In genomic region chr5:50130202-50130601, GRCm38 (mm10) we compare ENCODE assay signal across 21 mouse cellular contexts.
DNase-seq lines count a peak whose midpoint lies in the region; ATAC-seq and TF ChIP-seq lines count a peak whose summit lies in the region.
"Had no signal": no experiment of that assay in that cellular context is flagged by ENCODE, and none has a peak within 500 bp of the region (broad histone marks: within the 10 kb centered on the region; RNA-seq: fewer than 3 reads in every experiment).

No protein-coding gene starts in this region.

- H3K27me3 ChIP-seq in intestine, embryonic 15.5 days (replicated peaks): no peaks in the 10 kb centered on the region
- H3K27me3 ChIP-seq in intestine, postnatal 0 days (replicated peaks; ENCODE audit: control insufficient read depth, insufficient read depth, low read length): no peaks in the 10 kb centered on the region
- no peaks in the 10 kb centered on the region for H3K27me3 ChIP-seq in liver, embryonic 12.5 days (replicated peaks)
- H3K27me3 ChIP-seq: embryonic facial prominence, embryonic 15.5 days; hindbrain, embryonic 13.5 days had no signal

- no peak overlapping the region for H3K9ac ChIP-seq in intestine, embryonic 15.5 days
- H3K9ac ChIP-seq in intestine, postnatal 0 days (ENCODE audit: low read depth, low read length): no peak overlapping the region
- H3K9ac ChIP-seq in liver, embryonic 12.5 days: 0 out of 2 replicates have a peak overlapping the region, but pooled peaks have one; percentile 27
- H3K9ac ChIP-seq: embryonic facial prominence, embryonic 15.5 days; hindbrain, embryonic 13.5 days had no signal

- ATAC-seq in intestine, embryonic 15.5 days: peak; percentile 76
- ATAC-seq in intestine, postnatal 0 days: no peak
- ATAC-seq in liver, embryonic 12.5 days: peak; percentile 72

- TF ChIP-seq POLR2A in lung, adult 2 months (IDR thresholded peaks at IDR 0.05; ENCODE audit: borderline replicate concordance, extremely low read depth, low read depth, low read length): no peak

- H3K36me3 ChIP-seq in intestine, embryonic 15.5 days: no peaks in the 10 kb centered on the region
- H3K36me3 ChIP-seq in intestine, postnatal 0 days (ENCODE audit: control insufficient read depth, insufficient read depth): no peaks in the 10 kb centered on the region
- H3K36me3 ChIP-seq in liver, embryonic 12.5 days: no peaks in the 10 kb centered on the region
- H3K36me3 ChIP-seq: embryonic facial prominence, embryonic 15.5 days; hindbrain, embryonic 13.5 days had no signal

- H3K27ac ChIP-seq in intestine, embryonic 15.5 days: no peak overlapping the region
- no peak overlapping the region for H3K27ac ChIP-seq in intestine, postnatal 0 days (ENCODE audit: low read depth, low read length)
- peak overlapping the region; percentile 80 for H3K27ac ChIP-seq in liver, embryonic 12.5 days
- H3K27ac ChIP-seq: embryonic facial prominence, embryonic 15.5 days; heart, adult 2 months; hindbrain, embryonic 13.5 days; layer of hippocampus, adult 2 months had no signal

- H3K9me3 ChIP-seq in intestine, embryonic 15.5 days: no peaks in the 10 kb centered on the region
- no peaks in the 10 kb centered on the region for H3K9me3 ChIP-seq in intestine, postnatal 0 days (ENCODE audit: control insufficient read depth)
- H3K9me3 ChIP-seq in liver, embryonic 12.5 days (replicated peaks): no peaks in the 10 kb centered on the region
- H3K9me3 ChIP-seq: embryonic facial prominence, embryonic 15.5 days; hindbrain, embryonic 13.5 days had no signal

- no peak for TF ChIP-seq CTCF in intestine, postnatal 0 days (IDR thresholded peaks at IDR 0.05; ENCODE audit: low read depth)
- no peak for TF ChIP-seq CTCF in lung, adult 2 months (IDR thresholded peaks at IDR 0.05; ENCODE audit: insufficient read depth, low read length)

- no peak overlapping the region for H3K4me2 ChIP-seq in intestine, embryonic 15.5 days (replicated peaks)
- no peak overlapping the region for H3K4me2 ChIP-seq in intestine, postnatal 0 days (replicated peaks; ENCODE audit: low read depth)
- peak overlapping the region; percentile 48 for H3K4me2 ChIP-seq in liver, embryonic 12.5 days
- H3K4me2 ChIP-seq: embryonic facial prominence, embryonic 15.5 days; hindbrain, embryonic 13.5 days had no signal

- peak; percentile 60 for DNase-seq in c-Kit-positive CD71-positive TER-119-positive erythroid progenitor cells, embryonic 14.5 days (ENCODE audit: low spot score)
- DNase-seq in lung, adult 2 months: no peak
- DNase-seq in spleen, postnatal 4 days (ENCODE audit: low spot score in 2 of 2): no peak
- no peak for DNase-seq in heart, adult 9 months (ENCODE audit: low spot score in 2 of 2)
- DNase-seq: adrenal gland, adult 2 months; cerebellum, adult 9-10 months; gastrocnemius, postnatal 25 days; heart, adult 2 months; kidney, adult 8-10 months; kidney, postnatal 10 days; layer of hippocampus, postnatal 36 days; lung, adult 18-20 months; lung, postnatal 14 days; midbrain, embryonic 14.5 days; thymus, postnatal 36 days had no signal

- WGBS in intestine, embryonic 15.5 days: 39% methylated on average over 2 of the region's 2 CpGs
- WGBS in intestine, postnatal 0 days: 23% methylated on average over 2 of the region's 2 CpGs
- WGBS in liver, embryonic 12.5 days (ENCODE audit: insufficient replicate concordance): 26% methylated on average over 2 of the region's 2 CpGs
- 49% methylated on average over 2 of the region's 2 CpGs for WGBS in lung, adult 2 months

- H3K4me1 ChIP-seq in intestine, embryonic 15.5 days (replicated peaks): no peaks in the 10 kb centered on the region
- no peaks in the 10 kb centered on the region; the same call in 1 of the 2 replicates for H3K4me1 ChIP-seq in intestine, postnatal 0 days (replicated peaks; ENCODE audit: control insufficient read depth, insufficient read depth, low read length)
- peaks cover 53% of the 10 kb centered on the region for H3K4me1 ChIP-seq in liver, embryonic 12.5 days
- H3K4me1 ChIP-seq in lung, adult 2 months (ENCODE audit: control insufficient read depth, insufficient read depth, low read length): no peaks in the 10 kb centered on the region
- H3K4me1 ChIP-seq: embryonic facial prominence, embryonic 15.5 days; hindbrain, embryonic 13.5 days had no signal

- no peak overlapping the region for H3K4me3 ChIP-seq in intestine, embryonic 15.5 days (replicated peaks)
- H3K4me3 ChIP-seq in intestine, postnatal 0 days (ENCODE audit: low read depth, low read length): no peak overlapping the region
- no peak overlapping the region for H3K4me3 ChIP-seq in liver, embryonic 12.5 days
- no peak overlapping the region for H3K4me3 ChIP-seq in lung, adult 2 months (replicated peaks; ENCODE audit: extremely low read depth, low read depth, low read length)
- H3K4me3 ChIP-seq: embryonic facial prominence, embryonic 15.5 days; heart, adult 2 months; hindbrain, embryonic 13.5 days; layer of hippocampus, adult 2 months had no signal
